Mouse (Mus musculus) neural tube, embryonic 10.5 days (tissue): ENCODE measurements around the gene Srgap3.
A peak's percentile ranks its signal among the peaks of the same experiment; 100 is the strongest.

Experiments
- DNase-seq: peaks from one replicate; pipeline ENCODE4 v3.0.0-alpha.2; 2017; ENCODE audit warnings: low spot score; ENCODE audit errors: extremely low spot score

Gene Srgap3

GRCm38 (mm10) chr6:112916243-112916642 lies 30.8 kb downstream of the Srgap3 start:
- DNase-seq, result no peak

GRCm38 (mm10) chr6:112912552-112912951 lies 34.5 kb downstream of the Srgap3 start:
- no peak for DNase-seq

- no peak for DNase-seq
These were observed 37.4 kb downstream of the Srgap3 start for GRCm38 (mm10) chr6:112909711-112910110.

GRCm38 (mm10) chr6:112907887-112908584 lies 39.0 kb downstream of the Srgap3 start:
- DNase-seq, result no peak

GRCm38 (mm10) chr6:112903796-112904195 lies 43.3 kb downstream of the Srgap3 start:
- DNase-seq, result no peak

GRCm38 (mm10) chr6:112903226-112903625 lies 43.8 kb downstream of the Srgap3 start:
- peak; percentile 46 for DNase-seq

GRCm38 (mm10) chr6:112902791-112903190 lies 44.3 kb downstream of the Srgap3 start:
- DNase-seq, result no peak

GRCm38 (mm10) chr6:112900306-112900705 lies 46.8 kb downstream of the Srgap3 start:
- peak; percentile 41 for DNase-seq

- DNase-seq, result no peak
These were observed 47.4 kb downstream of the Srgap3 start for GRCm38 (mm10) chr6:112899711-112900110.

- no peak for DNase-seq
These were observed 47.8 kb downstream of the Srgap3 start for GRCm38 (mm10) chr6:112899276-112899675.

GRCm38 (mm10) chr6:112898435-112898834 lies 48.6 kb downstream of the Srgap3 start:
- no peak for DNase-seq

- no peak for DNase-seq
These were observed 50.7 kb downstream of the Srgap3 start for GRCm38 (mm10) chr6:112896372-112896771.

- no peak for DNase-seq
These were observed 56.7 kb downstream of the Srgap3 start for GRCm38 (mm10) chr6:112890331-112890751.

GRCm38 (mm10) chr6:112883588-112884135 lies 63.4 kb downstream of the Srgap3 start:
- no peak for DNase-seq

- no peak for DNase-seq
These were observed 67.0 kb downstream of the Srgap3 start for GRCm38 (mm10) chr6:112880048-112880534.

GRCm38 (mm10) chr6:112879154-112879553 lies 67.9 kb downstream of the Srgap3 start:
- no peak for DNase-seq

- no peak for DNase-seq
These were observed 73.8 kb downstream of the Srgap3 start for GRCm38 (mm10) chr6:112873089-112873835.

- no peak for DNase-seq
These were observed 75.8 kb downstream of the Srgap3 start for GRCm38 (mm10) chr6:112871241-112871780.

GRCm38 (mm10) chr6:112868197-112868957 lies 78.7 kb downstream of the Srgap3 start:
- DNase-seq, result no peak

GRCm38 (mm10) chr6:112866096-112866495 lies 81.0 kb downstream of the Srgap3 start:
- DNase-seq, result no peak

- no peak for DNase-seq
These were observed 82.0 kb downstream of the Srgap3 start for GRCm38 (mm10) chr6:112865021-112865531.
